Mouse (Mus musculus) cerebellum, adult 8-10 months (tissue): Measurements from ENCODE around the gene Gnpda2.
A peak's percentile ranks its signal among the peaks of the same experiment; 100 is the strongest.

ENCODE experiments used
- DNase-seq: peaks from one replicate; pipeline ENCODE4 v3.0.0; 2022

Gnpda2 gene

GRCm38 (mm10) chr5:69591640-69592461 is at the start of gene Gnpda2:
Gnpda2 (minus strand) TSS chr5:69592340.
- peak; percentile 83 for DNase-seq

DNA sequence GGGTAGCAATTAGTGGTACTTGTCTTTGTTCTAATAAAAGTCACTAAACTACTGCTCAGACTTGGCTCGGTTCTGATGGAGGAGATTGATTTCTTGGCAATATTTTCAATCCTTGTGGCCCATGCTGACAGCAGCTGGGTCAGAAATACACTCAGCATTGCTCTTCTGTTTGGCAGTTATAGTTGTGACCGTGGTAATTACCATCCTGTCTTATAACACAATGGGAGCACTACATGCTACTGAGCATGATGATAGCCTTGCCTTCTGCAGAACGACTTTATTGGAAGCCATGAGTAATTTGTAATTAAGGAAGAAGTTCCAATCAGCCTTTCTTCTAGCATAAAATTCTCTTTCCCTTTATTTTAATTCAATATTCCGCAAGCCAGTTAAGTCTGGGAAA is 42.6 kb upstream of the Gnpda2 start:
- no peak for DNase-seq

DNA sequence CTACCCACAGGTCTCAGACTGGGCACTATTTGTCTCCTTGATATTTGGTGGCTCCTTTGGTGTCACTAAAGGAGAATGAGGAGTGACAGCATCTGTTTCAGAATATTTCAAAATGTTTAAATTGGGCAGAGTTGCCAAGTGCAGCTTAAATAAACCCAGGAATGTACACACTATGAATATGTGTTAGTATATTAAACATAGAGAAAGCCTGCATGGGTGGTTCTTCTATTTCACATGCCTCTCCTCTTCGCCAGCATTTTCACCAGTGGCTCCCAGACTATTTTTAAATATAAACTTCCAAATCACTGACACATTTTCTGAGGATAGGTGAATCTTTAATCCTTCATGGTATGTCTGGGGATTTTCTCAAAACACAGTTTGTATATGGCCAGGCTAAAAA is 28.8 kb upstream of the Gnpda2 start:
- DNase-seq, result no peak

DNA sequence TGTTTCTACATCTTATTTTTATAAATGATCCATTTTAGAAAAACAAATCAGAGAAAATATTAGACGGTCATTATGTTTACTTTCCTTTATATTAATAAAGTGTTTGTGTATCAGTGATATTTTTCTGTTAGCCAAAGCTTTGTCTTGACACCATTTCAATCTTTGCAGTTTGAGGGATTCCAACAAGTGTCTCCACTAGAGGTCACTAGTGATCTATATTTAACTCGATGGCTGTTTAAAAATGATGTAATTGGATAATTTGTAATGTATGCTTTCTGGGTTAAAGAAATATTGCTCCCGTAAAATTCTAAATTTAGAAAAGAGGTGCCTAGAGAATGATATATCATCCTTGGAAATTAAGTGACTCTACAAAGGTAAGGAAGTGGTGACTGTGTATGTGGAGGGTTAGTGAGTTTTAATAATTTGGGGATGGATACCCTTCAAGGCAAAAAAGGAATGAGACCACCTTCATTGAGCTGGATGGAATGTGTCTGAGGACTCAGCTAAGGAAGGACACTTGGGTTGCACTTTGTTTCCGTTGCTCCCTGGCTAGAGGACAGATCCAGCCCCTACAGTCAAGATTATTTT is 21.2 kb upstream of the Gnpda2 start:
- DNase-seq, result no peak

GRCm38 (mm10) chr5:69601027-69601426 is 8.9 kb upstream of the Gnpda2 start:
- DNase-seq, result no peak

GRCm38 (mm10) chr5:69557404-69557935 is 34.7 kb downstream of the Gnpda2 start:
- DNase-seq, result no peak

GRCm38 (mm10) chr5:69556628-69557403 is 35.3 kb downstream of the Gnpda2 start, which contains the start of gene Guf1:
Guf1 (plus strand) TSS chr5:69556923.
- DNase-seq, result peak; percentile 97

- DNase-seq, result peak; percentile 52
Measured at GRCm38 (mm10) chr5:69542489-69542888, 49.7 kb downstream of the Gnpda2 start, which contains the start of gene Yipf7. Yipf7 (minus strand) TSS chr5:69542648.

- DNase-seq, result no peak
Measured at GRCm38 (mm10) chr5:69541680-69542079, 50.5 kb downstream of the Gnpda2 start.

- DNase-seq, result no peak
Measured at GRCm38 (mm10) chr5:69523944-69524343, 68.2 kb downstream of the Gnpda2 start.
